Mouse (Mus musculus): ENCODE data around the gene Chpt1. TPM values are rescaled to one million over a fixed set of nuclear protein-coding genes. Genes with fewer than 3 reads are reported as not detected.
"Not testable (repeated sequence)": the region's sequence is repeated elsewhere in the genome, so short reads cannot be mapped to it uniquely, and the experiment has no call there.

Gene Chpt1
- polyA plus RNA-seq, 1 experiment from 2014 or later: 14.0 TPM

- no peak for ATAC-seq (ENCODE audit: insufficient number of reproducible peaks, insufficient read depth, low FRiP score, low TSS enrichment, low read depth)
- 65% methylated on average over 7 of the region's 7 CpGs for WGBS
- Histone ChIP-seq H3K4me3 (no peak overlapping the region), H3K9me3 (no peaks in the 10 kb centered on the region), H3K27me3 (no peaks in the 10 kb centered on the region), H3K4me1 (peaks cover 7% of the 10 kb centered on the region), H3K27ac (no peak overlapping the region), H3K9ac (no peak overlapping the region), H3K36me3 (no peaks in the 10 kb centered on the region), H3K4me2 (no peak overlapping the region)
Observed at GRCm38 (mm10) chr10:88491632-88492031, 12.2 kb downstream of the Chpt1 start.

DNA sequence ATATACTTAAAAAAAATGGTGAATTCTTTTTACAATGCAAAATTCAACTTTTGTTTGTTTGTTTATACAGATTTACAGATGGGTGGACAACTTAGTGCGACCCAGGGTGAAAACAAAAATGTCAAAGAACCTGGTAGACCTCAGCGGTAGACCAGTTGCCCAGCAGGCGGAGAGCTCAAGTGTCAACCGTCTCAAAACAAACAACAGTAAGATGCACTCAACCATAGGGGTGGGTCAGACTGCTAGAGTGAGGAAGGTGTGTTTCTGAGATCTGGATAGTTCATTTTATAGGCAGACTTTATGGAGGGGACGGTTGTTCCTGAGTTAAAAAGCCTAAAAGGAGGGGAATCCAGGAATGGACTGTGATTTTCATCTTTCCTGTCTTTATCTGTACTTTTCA is 15.2 kb downstream of the Chpt1 start:
- no peak overlapping the region for H3K27ac ChIP-seq
- no peak overlapping the region for H3K9ac ChIP-seq
- no peaks in the 10 kb centered on the region for H3K27me3 ChIP-seq
- no peak for ATAC-seq (ENCODE audit: insufficient number of reproducible peaks, insufficient read depth, low FRiP score, low TSS enrichment, low read depth)
- H3K4me2 ChIP-seq: no peak overlapping the region
- H3K4me1 ChIP-seq: no peaks in the 10 kb centered on the region
- H3K36me3 ChIP-seq: peaks cover 11% of the 10 kb centered on the region; the same call in 1 of the 2 replicates
- no peak overlapping the region for H3K4me3 ChIP-seq
- WGBS: 90% methylated on average over 5 of the region's 5 CpGs
- no peaks in the 10 kb centered on the region for H3K9me3 ChIP-seq

DNA sequence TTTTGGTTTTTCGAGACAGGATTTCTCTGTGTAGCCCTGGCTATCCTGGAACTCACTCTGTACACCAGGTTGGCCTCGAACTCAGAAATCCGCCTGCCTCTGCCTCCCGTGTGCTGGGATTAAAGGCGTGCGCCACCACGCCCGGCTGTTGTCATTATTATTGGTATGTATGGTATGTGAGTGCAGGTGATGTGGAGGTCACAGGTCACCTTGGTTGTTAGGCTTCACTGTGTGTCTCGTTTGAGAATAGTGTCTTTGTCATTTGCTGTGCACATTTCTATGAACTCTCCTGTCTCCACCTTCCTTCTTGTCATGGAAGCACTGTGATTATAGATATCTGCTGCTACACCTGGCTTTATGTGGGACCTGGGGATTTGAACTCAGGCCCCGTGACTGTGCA is 21.0 kb downstream of the Chpt1 start:
- not testable (repeated sequence) for H3K27me3 ChIP-seq; H3K4me1 ChIP-seq; H3K4me3 ChIP-seq; H3K9me3 ChIP-seq; H3K27ac ChIP-seq; H3K9ac ChIP-seq; H3K4me2 ChIP-seq; ATAC-seq (ENCODE audit: insufficient number of reproducible peaks, insufficient read depth, low FRiP score, low TSS enrichment, low read depth)
- 90% methylated on average over 10 of the region's 10 CpGs for WGBS
- peaks cover 11% of the 10 kb centered on the region; the same call in 1 of the 2 replicates for H3K36me3 ChIP-seq

GRCm38 (mm10) chr10:88460122-88460820 is 43.6 kb downstream of the Chpt1 start:
- no peak overlapping the region for H3K27ac ChIP-seq
- WGBS: 62% methylated on average over 18 of the region's 18 CpGs

DNA sequence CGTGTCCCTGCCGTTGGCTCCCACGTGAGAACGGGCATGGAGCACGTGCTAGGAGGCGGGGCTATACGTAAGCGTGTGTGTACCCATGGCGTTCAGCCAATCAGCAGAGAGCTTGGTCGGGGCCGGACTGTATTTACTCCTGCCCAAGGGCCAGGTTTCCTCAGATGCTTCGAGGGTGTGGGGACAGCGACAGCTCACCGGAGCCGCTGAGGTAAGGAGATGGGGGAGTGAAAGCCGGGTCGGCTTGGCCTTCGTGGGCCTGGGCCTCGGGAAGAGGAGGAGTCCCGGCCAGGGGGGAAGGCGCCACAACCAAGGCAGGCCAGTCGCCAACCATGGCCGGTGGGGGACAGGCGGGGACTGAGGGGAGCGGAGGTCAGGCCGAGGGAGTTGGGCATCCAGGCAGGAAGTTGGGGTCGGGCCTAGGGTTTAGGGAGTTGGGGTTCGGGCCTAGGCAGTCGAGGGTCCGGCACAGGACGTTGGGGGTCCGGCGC is 44.3 kb downstream of the Chpt1 start, which contains the start of gene Sycp3:
Gene Sycp3 (plus strand): TSS at position 68 of the 491 bp plus-strand sequence.
- H3K4me2 ChIP-seq: no peak within 1 kb of the TSS
- peak; percentile 57; the same call in 1 of the 2 replicates for ATAC-seq (ENCODE audit: insufficient number of reproducible peaks, insufficient read depth, low FRiP score, low TSS enrichment, low read depth)
- no peaks in the 10 kb centered on the region for H3K36me3 ChIP-seq
- no peaks in the 10 kb centered on the region for H3K27me3 ChIP-seq
- H3K27ac ChIP-seq: no peak within 1 kb of the TSS
- 86% methylated on average over 33 of the region's 33 CpGs for WGBS
- no peak within 1 kb of the TSS for H3K4me3 ChIP-seq
- no peaks in the 10 kb centered on the region for H3K9me3 ChIP-seq
- H3K9ac ChIP-seq: no peak within 1 kb of the TSS
- H3K4me1 ChIP-seq: no peaks in the 10 kb centered on the region

More at GRCm38 (mm10) chr10:88460122-88460820, 43.6 kb downstream of the Chpt1 start:
- H3K36me3 ChIP-seq: no peaks in the 10 kb centered on the region
- peak; percentile 21; the same call in 1 of the 2 replicates for ATAC-seq (ENCODE audit: insufficient number of reproducible peaks, insufficient read depth, low FRiP score, low TSS enrichment, low read depth)
- no peak overlapping the region for H3K4me2 ChIP-seq
- H3K9ac ChIP-seq: no peak overlapping the region
- H3K9me3 ChIP-seq: no peaks in the 10 kb centered on the region
- no peaks in the 10 kb centered on the region for H3K4me1 ChIP-seq
- H3K27me3 ChIP-seq: no peaks in the 10 kb centered on the region
- H3K4me3 ChIP-seq: no peak overlapping the region

- Histone ChIP-seq H3K27ac (no peak overlapping the region), H3K27me3 (no peaks in the 10 kb centered on the region), H3K9ac (no peak overlapping the region), H3K36me3 (no peaks in the 10 kb centered on the region), H3K4me3 (no peak overlapping the region), H3K4me1 (no peaks in the 10 kb centered on the region), H3K4me2 (peak overlapping the region; percentile 21; the same call in 1 of the 2 replicates), H3K9me3 (no peaks in the 10 kb centered on the region)
- WGBS: 40% methylated on average over 6 of the region's 6 CpGs
- no peak for ATAC-seq (ENCODE audit: insufficient number of reproducible peaks, insufficient read depth, low FRiP score, low TSS enrichment, low read depth)
Observed at GRCm38 (mm10) chr10:88457816-88458215, 46.1 kb downstream of the Chpt1 start.

DNA sequence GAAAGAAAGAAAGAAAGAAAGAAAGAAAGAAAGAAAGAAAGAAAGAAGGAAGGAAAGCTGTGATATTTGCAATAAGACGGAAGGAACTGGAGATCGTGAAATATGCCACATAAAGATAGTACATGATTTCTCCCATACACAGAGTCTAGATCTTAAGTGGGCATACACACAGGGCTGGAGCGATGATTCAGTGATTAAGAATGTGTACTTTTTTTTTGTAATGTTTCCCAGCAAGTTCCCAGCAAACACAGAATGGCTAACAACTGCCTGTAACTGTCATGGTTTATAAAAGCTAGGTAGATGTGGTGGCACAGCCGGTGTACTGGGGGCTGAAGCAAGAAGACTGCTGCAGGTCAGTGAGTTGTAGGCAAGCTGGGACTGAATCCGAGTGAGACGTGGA is 51.9 kb downstream of the Chpt1 start:
- Histone ChIP-seq H3K4me2 (no peak overlapping the region), H3K36me3 (no peaks in the 10 kb centered on the region), H3K27ac (no peak overlapping the region), H3K9ac (no peak overlapping the region), H3K9me3 (no peaks in the 10 kb centered on the region), H3K4me3 (no peak overlapping the region), H3K27me3 (no peaks in the 10 kb centered on the region), H3K4me1 (peaks cover 5% of the 10 kb centered on the region; the same call in 1 of the 2 replicates)
- WGBS: 89% methylated on average over 6 of the region's 6 CpGs
- no peak for ATAC-seq (ENCODE audit: insufficient number of reproducible peaks, insufficient read depth, low FRiP score, low TSS enrichment, low read depth)

DNA sequence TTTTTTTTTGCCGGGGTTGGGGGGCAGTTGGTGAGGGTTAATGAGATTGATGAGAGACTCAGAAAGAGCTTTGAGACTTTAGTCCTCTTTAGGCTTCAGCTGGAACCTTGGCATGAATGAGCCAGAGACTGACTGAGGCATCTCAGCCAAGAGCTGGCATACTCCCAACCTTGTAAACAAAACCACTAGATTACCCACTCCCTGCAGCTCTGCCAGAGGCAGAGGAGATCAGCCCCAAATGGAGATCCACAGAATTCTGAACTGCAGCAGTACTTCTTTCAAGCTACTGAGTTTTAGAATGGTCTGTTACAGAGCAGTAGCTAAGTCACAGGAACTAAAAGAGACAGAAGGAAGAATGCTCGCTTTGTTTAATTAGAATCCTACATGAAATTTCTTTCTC is 52.7 kb downstream of the Chpt1 start:
- ATAC-seq (ENCODE audit: insufficient number of reproducible peaks, insufficient read depth, low FRiP score, low TSS enrichment, low read depth): no peak
- Histone ChIP-seq H3K27ac (no peak overlapping the region), H3K4me2 (no peak overlapping the region), H3K36me3 (no peaks in the 10 kb centered on the region), H3K9ac (no peak overlapping the region), H3K27me3 (no peaks in the 10 kb centered on the region), H3K4me3 (no peak overlapping the region), H3K4me1 (peaks cover 5% of the 10 kb centered on the region; the same call in 1 of the 2 replicates), H3K9me3 (no peaks in the 10 kb centered on the region)
- 87% methylated on average over 2 of the region's 2 CpGs for WGBS

GRCm38 (mm10) chr10:88441224-88441623 is 62.6 kb downstream of the Chpt1 start:
- no peak overlapping the region for H3K4me3 ChIP-seq
- H3K4me1 ChIP-seq: no peaks in the 10 kb centered on the region
- H3K4me2 ChIP-seq: no peak overlapping the region
- ATAC-seq (ENCODE audit: insufficient number of reproducible peaks, insufficient read depth, low FRiP score, low TSS enrichment, low read depth): no peak
- WGBS: 85% methylated on average over 6 of the region's 6 CpGs
- peaks cover 38% of the 10 kb centered on the region for H3K36me3 ChIP-seq
- no peaks in the 10 kb centered on the region for H3K27me3 ChIP-seq
- H3K27ac ChIP-seq: no peak overlapping the region
- no peak overlapping the region for H3K9ac ChIP-seq
- no peaks in the 10 kb centered on the region for H3K9me3 ChIP-seq

DNA sequence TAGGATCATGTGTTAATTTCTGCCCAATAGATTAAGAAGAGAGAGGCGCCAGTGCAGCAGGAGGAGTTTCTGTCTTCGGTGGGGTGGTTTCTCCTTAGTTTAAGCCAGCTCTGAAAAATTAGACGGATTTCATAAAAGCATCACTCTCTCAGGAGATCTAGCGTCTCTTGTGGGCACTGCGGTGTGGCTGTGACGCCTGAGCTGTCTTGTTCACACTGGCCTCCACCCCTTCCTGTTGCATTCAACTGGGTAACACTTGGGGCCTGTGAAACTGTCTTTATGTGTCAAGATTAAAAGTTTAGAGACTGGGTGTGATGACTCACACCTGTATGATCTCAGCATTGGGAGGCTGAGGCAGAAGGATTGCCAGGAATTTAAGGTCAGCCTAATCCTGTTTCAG is 75.9 kb downstream of the Chpt1 start:
- Histone ChIP-seq H3K9ac (no peak overlapping the region), H3K4me2 (no peak overlapping the region), H3K27ac (no peak overlapping the region), H3K9me3 (no peaks in the 10 kb centered on the region), H3K36me3 (peaks cover 45% of the 10 kb centered on the region), H3K4me1 (no peaks in the 10 kb centered on the region), H3K4me3 (no peak overlapping the region), H3K27me3 (no peaks in the 10 kb centered on the region)
- ATAC-seq (ENCODE audit: insufficient number of reproducible peaks, insufficient read depth, low FRiP score, low TSS enrichment, low read depth): no peak
- 90% methylated on average over 6 of the region's 6 CpGs for WGBS

GRCm38 (mm10) chr10:88426896-88427295 is 77.0 kb downstream of the Chpt1 start:
- Histone ChIP-seq H3K4me2 (no peak overlapping the region), H3K36me3 (peaks cover 43% of the 10 kb centered on the region), H3K9me3 (no peaks in the 10 kb centered on the region), H3K4me3 (no peak overlapping the region), H3K4me1 (no peaks in the 10 kb centered on the region), H3K9ac (no peak overlapping the region), H3K27me3 (no peaks in the 10 kb centered on the region), H3K27ac (no peak overlapping the region)
- ATAC-seq (ENCODE audit: insufficient number of reproducible peaks, insufficient read depth, low FRiP score, low TSS enrichment, low read depth): no peak
- WGBS: 56% methylated on average over 5 of the region's 5 CpGs

DNA sequence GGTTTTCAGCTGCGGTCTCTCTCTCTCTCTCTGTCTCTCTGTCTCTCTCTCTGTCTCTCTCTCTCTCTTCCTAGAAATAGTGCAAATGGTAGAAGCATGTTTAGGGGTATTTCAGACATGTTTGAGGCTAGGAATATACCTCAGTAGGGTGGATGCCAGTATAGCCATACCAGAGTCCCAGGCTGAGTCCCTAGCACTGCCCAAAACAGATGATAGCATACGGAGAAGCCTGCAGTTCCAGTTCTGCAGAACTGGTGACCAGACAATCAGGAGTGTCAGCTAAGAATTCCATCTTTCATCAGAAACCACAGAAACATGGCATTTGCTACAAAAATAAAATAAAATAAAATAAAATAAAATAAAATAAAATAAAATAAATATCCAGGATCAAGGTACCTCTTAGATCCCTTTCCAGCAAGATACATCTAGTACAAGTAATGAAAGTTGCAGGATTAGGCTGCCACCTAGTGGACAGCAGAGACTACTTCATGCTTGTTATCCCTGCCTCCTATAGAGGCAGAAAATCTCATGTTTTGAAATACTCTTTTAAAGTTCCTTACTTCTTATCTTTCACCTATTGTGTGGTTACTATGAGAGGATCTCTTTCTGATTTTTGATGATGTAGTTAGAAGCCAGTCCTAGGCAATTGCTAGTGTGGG is 77.6 kb downstream of the Chpt1 start:
- Histone ChIP-seq H3K4me1 (no peaks in the 10 kb centered on the region), H3K27ac (no peak overlapping the region), H3K36me3 (peaks cover 40% of the 10 kb centered on the region), H3K9me3 (no peaks in the 10 kb centered on the region), H3K4me3 (no peak overlapping the region), H3K4me2 (no peak overlapping the region), H3K9ac (no peak overlapping the region), H3K27me3 (no peaks in the 10 kb centered on the region)
- no peak for ATAC-seq (ENCODE audit: insufficient number of reproducible peaks, insufficient read depth, low FRiP score, low TSS enrichment, low read depth)
- WGBS: 94% methylated on average over 2 of the region's 2 CpGs

Measured in embryonic facial prominence, embryonic 13.5 days (tissue).